Mouse (Mus musculus) brown adipose tissue, adult 24 weeks (tissue): ENCODE measurements at regions not wholly inside any gene's neighbourhood (a gene's known extent, or its start where the extent isn't known, plus 50 kb on each side); places are given as distances from the start of the nearest gene placed in this dataset.

Experiments used
- H3K27ac ChIP-seq: fragments of 200-500 bp; replicated peaks from 2 replicates; pipeline ENCODE4 v1.5.1; 2012; ENCODE audit warnings: low read depth, mild to moderate bottlenecking, low read length
- H3K4me1 ChIP-seq: fragments of 200-500 bp; 2 replicates; pipeline ENCODE4 v1.6.1; 2012; ENCODE audit warnings: low read length, mixed read lengths; ENCODE audit not compliant: control insufficient read depth, insufficient read depth, insufficient read length
- H3K4me3 ChIP-seq: fragments of 200-500 bp; 2 replicates; pipeline ENCODE4 v1.5.1; 2012; ENCODE audit warnings: low read depth, mild to moderate bottlenecking, low read length, moderate library complexity; ENCODE audit not compliant: insufficient read depth

GRCm38 (mm10) chr12:9156794-9157193 is 127.0 kb downstream of the Ttc32 start:
- H3K27ac ChIP-seq: no peak overlapping the region
- no peak overlapping the region for H3K4me3 ChIP-seq
- H3K4me1 ChIP-seq: no peaks in the 10 kb centered on the region

GRCm38 (mm10) chr12:9158751-9159150 is 129.0 kb downstream of the Ttc32 start:
- Histone ChIP-seq H3K4me3 (no peak overlapping the region), H3K4me1 (no peaks in the 10 kb centered on the region), H3K27ac (no peak overlapping the region)

GRCm38 (mm10) chr12:9165367-9165940 is 135.7 kb downstream of the Ttc32 start:
- H3K27ac ChIP-seq: no peak overlapping the region
- no peak overlapping the region for H3K4me3 ChIP-seq

GRCm38 (mm10) chr12:9166218-9166908 is 136.6 kb downstream of the Ttc32 start:
- Histone ChIP-seq H3K4me3 (no peak overlapping the region), H3K4me1 (no peaks in the 10 kb centered on the region)

More at GRCm38 (mm10) chr12:9165367-9165940, 135.7 kb downstream of the Ttc32 start:
- H3K4me1 ChIP-seq: no peaks in the 10 kb centered on the region

GRCm38 (mm10) chr12:9169008-9169407 is 139.2 kb downstream of the Ttc32 start:
- no peak overlapping the region for H3K27ac ChIP-seq
- H3K4me3 ChIP-seq: no peak overlapping the region

More at GRCm38 (mm10) chr12:9166218-9166908, 136.6 kb downstream of the Ttc32 start:
- H3K27ac ChIP-seq: no peak overlapping the region

GRCm38 (mm10) chr12:9173680-9174079 is 143.9 kb downstream of the Ttc32 start:
- no peak overlapping the region for H3K27ac ChIP-seq
- H3K4me1 ChIP-seq: no peaks in the 10 kb centered on the region
- no peak overlapping the region for H3K4me3 ChIP-seq

More at GRCm38 (mm10) chr12:9169008-9169407, 139.2 kb downstream of the Ttc32 start:
- no peaks in the 10 kb centered on the region for H3K4me1 ChIP-seq

GRCm38 (mm10) chr12:9174327-9174726 is 144.5 kb downstream of the Ttc32 start:
- Histone ChIP-seq H3K27ac (no peak overlapping the region), H3K4me1 (no peaks in the 10 kb centered on the region), H3K4me3 (no peak overlapping the region)

GRCm38 (mm10) chr12:9176198-9176597 is 146.4 kb downstream of the Ttc32 start:
- H3K4me3 ChIP-seq: no peak overlapping the region
- H3K4me1 ChIP-seq: no peaks in the 10 kb centered on the region
- no peak overlapping the region for H3K27ac ChIP-seq

GRCm38 (mm10) chr12:9178626-9179025 is 148.8 kb downstream of the Ttc32 start:
- Histone ChIP-seq H3K27ac (no peak overlapping the region), H3K4me1 (no peaks in the 10 kb centered on the region)

GRCm38 (mm10) chr12:9180677-9181076 is 150.9 kb downstream of the Ttc32 start:
- Histone ChIP-seq H3K4me1 (no peaks in the 10 kb centered on the region), H3K4me3 (no peak overlapping the region), H3K27ac (no peak overlapping the region)

More at GRCm38 (mm10) chr12:9178626-9179025, 148.8 kb downstream of the Ttc32 start:
- H3K4me3 ChIP-seq: no peak overlapping the region

- no peak overlapping the region for H3K4me3 ChIP-seq
- no peaks in the 10 kb centered on the region for H3K4me1 ChIP-seq
- no peak overlapping the region for H3K27ac ChIP-seq
Observed at GRCm38 (mm10) chr12:9191721-9192120, 161.9 kb downstream of the Ttc32 start.

GRCm38 (mm10) chr12:9199321-9199720 is 169.5 kb downstream of the Ttc32 start:
- no peaks in the 10 kb centered on the region for H3K4me1 ChIP-seq
- H3K27ac ChIP-seq: no peak overlapping the region
- no peak overlapping the region for H3K4me3 ChIP-seq

- H3K27ac ChIP-seq: no peak overlapping the region
- H3K4me1 ChIP-seq: no peaks in the 10 kb centered on the region
- no peak overlapping the region for H3K4me3 ChIP-seq
Observed at GRCm38 (mm10) chr12:9212211-9212610, 182.4 kb downstream of the Ttc32 start.

- Histone ChIP-seq H3K4me1 (no peaks in the 10 kb centered on the region; the same call in 1 of the 2 replicates), H3K27ac (no peak overlapping the region), H3K4me3 (no peak overlapping the region)
Observed at GRCm38 (mm10) chr12:9224971-9225370, 195.2 kb downstream of the Ttc32 start.

GRCm38 (mm10) chr12:9227901-9228300 is 198.1 kb downstream of the Ttc32 start:
- no peak overlapping the region for H3K27ac ChIP-seq
- no peak overlapping the region for H3K4me3 ChIP-seq

GRCm38 (mm10) chr12:9228486-9228885 is 198.7 kb downstream of the Ttc32 start:
- no peak overlapping the region for H3K27ac ChIP-seq
- H3K4me3 ChIP-seq: no peak overlapping the region
- no peaks in the 10 kb centered on the region; the same call in 1 of the 2 replicates for H3K4me1 ChIP-seq

More at GRCm38 (mm10) chr12:9227901-9228300, 198.1 kb downstream of the Ttc32 start:
- no peaks in the 10 kb centered on the region; the same call in 1 of the 2 replicates for H3K4me1 ChIP-seq
